Mouse (Mus musculus) T-cell, adult 2 months (primary cell): ENCODE measurements around the gene Lrrfip2.

Experiments
- DNase-seq: peaks from one replicate; pipeline ENCODE4 v3.0.0; 2022; ENCODE audit warnings: low spot score

Gene Lrrfip2

GRCm38 (mm10) chr9:111221580-111221979, 104.2 kb downstream of the Lrrfip2 start:
- DNase-seq: no peak

DNA sequence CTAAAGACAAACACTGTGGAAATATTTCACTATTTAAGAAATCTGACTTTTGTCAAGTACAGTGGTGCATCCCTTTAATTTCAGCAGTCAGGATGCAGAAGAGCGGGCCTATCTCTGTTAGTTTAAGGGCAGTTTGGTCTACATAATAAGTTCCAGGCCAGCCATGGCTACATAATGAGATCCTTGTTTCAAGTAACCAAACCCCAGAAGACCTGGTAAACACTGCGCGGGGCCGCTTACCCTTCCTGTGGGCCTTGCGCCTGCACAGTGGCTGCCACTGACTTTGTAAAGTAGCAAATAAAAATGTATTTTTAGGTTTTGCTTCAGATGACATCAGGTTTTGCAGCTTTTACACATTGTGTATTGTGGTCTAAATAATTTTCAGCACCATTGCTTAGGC, 106.0 kb downstream of the Lrrfip2 start:
- DNase-seq: no peak

GRCm38 (mm10) chr9:111228446-111228845, 111.1 kb downstream of the Lrrfip2 start:
- DNase-seq: no peak

GRCm38 (mm10) chr9:111234701-111235100, 117.3 kb downstream of the Lrrfip2 start:
- DNase-seq: no peak

DNA sequence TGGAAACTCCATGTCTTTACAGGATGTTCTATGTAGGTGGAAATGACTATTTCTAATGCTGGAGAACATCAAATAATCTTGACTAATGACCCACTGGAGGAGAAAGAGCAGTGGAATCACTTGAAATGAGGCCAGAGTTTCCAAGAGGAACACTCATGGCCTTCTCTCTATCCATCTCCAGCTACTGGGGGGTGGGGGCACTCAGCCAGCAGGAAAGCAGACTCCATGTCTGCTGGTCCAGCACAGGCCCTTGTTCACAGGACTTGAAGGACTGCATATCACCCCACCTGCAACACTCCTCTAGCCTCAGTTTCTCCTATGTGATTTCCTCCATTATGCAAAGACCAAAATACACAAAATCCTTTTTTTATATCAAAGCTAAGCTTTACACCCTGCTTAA, 120.3 kb downstream of the Lrrfip2 start:
- no peak for DNase-seq

DNA sequence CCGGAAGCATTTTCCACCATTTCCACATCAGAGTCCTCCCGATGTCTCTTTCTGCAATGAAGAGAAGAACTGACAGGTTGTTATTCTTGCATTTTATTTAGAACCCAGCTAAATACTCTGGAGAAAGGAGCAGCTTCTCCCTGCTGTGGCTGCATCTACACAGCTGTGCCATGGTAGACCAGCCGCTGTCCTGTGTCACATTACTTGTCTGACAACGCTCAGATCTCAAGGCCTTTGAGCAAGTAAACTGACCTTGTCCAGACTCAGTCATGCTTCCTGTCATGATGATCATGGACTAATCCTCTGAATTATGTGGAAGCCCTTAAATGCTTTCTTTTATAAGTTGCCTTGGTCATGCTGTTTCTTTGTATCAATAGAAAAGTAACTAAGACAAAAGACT, 122.4 kb downstream of the Lrrfip2 start:
- no peak for DNase-seq

DNA sequence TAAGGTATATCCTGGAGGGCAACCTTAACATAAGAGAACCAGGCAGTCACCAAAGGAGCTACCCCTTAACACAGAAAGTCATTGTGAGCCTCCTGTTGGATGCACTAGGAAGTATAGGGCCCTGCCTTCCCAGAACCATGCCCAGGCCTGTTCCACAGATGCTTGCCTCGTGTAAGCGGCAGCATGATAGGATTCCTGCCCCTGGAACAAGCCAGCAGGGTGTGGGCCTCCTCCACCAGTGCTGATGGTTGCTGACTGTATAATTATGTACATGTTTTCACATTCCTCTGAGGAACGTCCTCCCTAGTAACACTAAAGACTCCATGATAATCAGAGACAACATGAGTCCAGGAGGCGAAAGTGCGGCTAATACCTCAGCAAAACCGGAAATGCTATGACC, 126.0 kb downstream of the Lrrfip2 start:
- DNase-seq: no peak

DNA sequence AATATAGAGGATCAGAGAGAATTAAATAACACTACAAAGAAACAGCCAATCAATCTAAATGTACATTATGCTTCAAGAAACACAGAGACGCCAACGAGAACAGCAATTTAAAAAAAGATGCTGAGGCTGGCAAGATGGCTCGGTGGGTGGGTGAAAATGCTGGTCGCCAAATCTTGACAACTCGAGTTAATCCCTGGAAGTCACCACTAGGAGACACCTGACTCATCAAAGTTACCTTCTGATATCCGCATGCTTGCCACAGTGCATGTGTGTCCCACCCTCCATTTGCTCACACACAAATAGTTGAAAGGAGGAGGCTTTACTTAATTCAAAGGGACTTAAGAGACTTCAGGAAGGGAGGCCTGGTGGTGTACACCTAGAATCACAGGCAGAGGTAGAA, 128.2 kb downstream of the Lrrfip2 start:
- DNase-seq: no peak

DNA sequence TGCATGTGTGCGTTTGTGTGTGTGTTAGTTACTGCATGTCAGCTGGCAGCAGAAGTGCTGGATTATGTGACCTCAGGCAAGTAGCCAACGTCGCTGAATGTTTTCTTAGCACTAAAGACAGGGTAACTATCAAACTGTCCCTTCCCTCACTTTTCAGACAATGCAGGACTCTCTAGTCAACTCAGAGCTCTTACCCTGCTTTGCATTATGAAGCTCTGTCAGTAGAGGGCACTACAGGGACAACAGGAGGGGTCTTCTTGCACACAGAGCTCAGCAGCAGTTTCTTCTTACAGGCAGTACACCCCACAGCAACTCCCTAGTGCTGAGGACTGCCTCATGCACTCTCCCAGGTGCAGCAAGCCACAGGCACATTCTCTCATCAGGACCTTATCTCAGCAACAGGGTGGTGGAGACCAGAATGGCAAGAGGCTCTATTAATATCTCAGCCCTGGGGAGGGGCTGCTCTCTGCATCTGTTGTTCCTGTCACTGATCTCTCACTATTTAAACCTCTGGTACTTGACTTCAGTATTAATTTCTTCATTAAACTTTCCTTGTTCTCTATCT, 130.4 kb downstream of the Lrrfip2 start:
- DNase-seq: no peak

DNA sequence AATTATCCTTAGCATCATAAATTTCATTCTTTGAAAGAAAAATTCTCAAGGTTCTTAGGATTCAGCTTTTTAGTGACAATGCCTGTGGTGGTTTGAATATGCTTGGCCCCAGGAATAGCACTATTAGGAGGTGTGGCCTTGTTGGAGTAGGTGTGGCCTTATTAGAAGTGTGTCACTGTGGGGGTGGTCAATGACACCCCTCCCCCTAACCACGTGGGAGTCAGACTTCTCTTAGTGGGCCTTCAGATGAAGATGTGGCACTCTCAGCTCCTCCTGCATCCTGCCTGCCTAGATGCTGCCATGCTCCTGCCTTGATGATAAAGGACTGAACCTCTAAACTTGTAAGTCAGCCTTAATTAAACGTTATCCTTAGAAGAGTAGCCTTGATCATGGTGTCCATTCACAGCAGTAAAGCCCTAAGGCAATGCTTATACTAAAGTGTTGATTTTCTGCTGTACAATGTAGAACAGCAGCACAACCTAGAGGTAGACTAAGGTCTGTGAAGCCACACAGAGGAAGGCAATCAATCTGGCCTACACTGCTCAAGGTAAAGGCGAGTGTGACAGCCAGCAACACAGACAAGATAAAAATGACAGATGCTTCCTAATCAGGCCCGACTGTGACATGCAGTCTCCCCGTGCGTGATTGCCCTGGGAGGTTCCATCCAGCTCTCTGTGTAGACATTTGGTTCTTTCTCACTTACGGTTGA, 134.9 kb downstream of the Lrrfip2 start:
- no peak for DNase-seq

GRCm38 (mm10) chr9:111260360-111260985, 143.1 kb downstream of the Lrrfip2 start:
- DNase-seq: no peak

- DNase-seq: no peak
Measured at GRCm38 (mm10) chr9:111261356-111261755, 144.0 kb downstream of the Lrrfip2 start.

DNA sequence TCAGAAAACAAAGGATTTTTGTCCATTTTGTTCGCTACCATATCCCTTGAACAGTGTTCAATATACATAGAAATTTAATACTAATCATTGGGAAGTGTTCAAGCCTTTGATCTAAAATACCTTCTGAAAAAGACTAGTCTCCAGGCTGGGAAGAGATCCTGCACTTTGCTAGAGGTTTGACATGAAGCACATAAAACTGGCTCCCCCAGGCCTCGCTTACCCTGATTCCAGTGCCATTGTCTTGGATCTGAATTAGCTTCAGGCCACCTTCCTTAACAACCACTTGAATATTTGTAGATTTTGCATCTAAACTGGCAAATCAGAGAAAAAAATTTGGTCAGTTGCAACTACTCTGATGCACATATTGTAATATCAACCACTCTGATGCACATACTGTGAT, 150.6 kb downstream of the Lrrfip2 start:
- DNase-seq: no peak

- no peak for DNase-seq
Measured at GRCm38 (mm10) chr9:111270606-111271005, 153.2 kb downstream of the Lrrfip2 start.

DNA sequence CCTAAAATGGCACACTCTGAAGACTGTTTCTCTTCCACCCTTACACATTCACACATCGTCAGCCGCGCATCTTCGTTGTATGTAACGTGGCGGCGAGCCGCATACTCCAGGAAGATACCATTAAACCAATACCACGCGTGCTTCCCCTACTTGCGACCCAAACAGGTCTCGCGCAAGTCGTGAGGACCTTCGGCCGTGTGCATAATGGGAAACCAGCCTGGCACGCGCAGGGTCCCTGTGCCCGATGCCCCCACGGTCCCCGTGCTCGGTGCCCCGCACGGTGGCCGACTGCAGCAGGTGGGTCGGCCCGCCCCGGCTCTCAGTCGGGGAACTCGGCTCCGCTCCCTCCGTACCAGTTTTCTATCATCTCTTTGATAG, 153.7 kb downstream of the Lrrfip2 start:
- DNase-seq: no peak

DNA sequence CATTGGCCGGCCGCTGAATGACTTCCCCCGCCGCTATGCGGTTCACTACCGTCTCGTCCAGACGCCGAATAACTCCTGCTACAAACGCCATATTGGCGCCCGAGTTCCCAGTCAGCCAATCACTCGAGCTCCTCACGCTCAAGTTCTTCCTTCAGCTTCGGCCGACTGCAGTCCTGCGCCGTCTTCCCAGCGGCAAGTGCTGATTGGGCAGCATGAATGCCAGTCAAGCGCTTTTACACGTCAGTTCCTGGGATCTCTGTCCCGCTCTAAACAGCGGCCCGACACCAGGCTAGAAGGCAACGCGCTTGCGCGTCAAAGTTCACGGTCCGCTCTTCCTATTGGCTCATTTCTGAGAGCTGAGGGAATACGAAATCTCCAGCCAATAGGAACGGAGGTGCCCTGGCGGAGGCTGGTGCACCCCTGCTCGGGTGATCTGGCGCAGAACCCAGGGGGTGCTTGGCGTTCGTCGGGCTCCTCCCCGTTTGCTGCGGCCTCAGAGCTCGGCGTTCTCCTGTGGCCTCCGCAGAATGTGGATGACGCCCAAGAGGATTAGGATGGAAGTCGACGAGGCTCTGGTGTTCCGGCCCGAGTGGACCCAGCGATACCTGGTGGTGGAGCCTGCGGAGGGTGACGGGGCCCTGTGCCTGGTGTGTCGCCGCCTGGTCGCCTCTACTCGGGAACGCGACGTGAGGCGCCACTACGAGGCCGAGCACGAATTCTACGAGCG, 154.2 kb downstream of the Lrrfip2 start, which contains the start of the genes Mlh1 and Epm2aip1:
TSS of gene Mlh1 (minus strand) at position 358 of the 727 bp plus-strand sequence.
TSS of gene Epm2aip1 (plus strand) at position 496 of the 727 bp plus-strand sequence.
- peak; percentile 98 for DNase-seq

GRCm38 (mm10) chr9:111272356-111272755, 155.0 kb downstream of the Lrrfip2 start:
- DNase-seq: no peak

DNA sequence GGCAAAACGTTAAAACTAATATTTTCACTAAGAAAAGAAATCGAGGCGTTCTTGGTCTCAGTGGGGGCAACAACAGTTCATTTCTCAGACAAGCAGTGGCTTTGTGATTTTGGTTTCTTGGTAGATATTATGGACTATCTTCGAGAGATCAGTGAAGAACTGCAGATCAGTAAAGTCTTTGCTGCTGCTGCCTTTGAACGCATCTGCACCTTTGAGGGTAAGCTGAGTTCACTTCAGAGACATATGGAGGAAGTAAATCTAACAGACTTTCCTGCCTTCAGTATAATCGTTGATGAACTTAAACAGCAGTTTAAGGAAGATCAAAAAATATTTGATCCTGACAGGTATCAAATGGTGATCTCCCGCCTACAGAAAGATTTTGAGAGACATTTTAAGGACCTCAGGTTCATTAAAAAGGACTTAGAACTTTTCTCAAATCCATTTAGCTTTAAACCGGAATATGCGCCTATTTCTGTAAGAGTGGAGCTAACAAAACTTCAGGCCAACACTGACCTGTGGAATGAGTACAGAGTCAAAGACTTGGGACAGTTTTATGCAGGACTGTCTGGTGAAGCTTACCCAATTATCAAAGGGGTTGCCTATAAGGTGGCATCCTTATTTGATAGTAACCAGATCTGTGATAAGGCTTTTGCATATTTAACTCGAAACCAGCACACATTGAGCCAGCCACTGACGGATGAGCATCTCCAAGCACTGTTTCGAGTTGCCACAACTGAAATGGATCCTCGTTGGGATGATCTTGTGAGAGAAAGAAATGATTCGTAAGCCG, 155.8 kb downstream of the Lrrfip2 start:
- DNase-seq: peak; percentile 26

DNA sequence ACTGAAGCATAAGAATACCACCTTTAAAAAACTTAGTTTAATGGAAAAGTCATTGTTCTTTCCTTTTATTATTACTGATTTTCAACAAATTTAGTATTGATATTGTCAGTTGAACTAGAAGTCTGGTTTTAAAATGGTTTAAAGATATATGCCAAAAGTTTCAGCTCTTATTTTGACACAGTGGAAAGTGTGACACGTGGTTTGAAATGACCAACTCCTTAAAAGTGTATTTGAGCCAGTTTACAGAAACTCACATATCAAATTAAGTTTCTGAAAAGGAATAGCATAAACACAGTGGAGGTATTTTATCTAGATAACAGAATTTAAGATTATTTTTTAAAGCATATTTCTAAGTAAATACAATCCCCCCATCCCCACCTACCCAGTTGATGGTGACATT, 156.6 kb downstream of the Lrrfip2 start:
- DNase-seq: no peak

- DNase-seq: peak; percentile 27
Measured at GRCm38 (mm10) chr9:111275156-111275555, 157.8 kb downstream of the Lrrfip2 start.
